Mouse (Mus musculus) cerebellum, adult 8-10 months (tissue): ENCODE results near the gene Prkag2.
A peak's percentile ranks its signal among the peaks of the same experiment; 100 is the strongest.

Experiments
- DNase-seq: peaks from one replicate; pipeline ENCODE4 v3.0.0; 2022

Gene Prkag2

DNA sequence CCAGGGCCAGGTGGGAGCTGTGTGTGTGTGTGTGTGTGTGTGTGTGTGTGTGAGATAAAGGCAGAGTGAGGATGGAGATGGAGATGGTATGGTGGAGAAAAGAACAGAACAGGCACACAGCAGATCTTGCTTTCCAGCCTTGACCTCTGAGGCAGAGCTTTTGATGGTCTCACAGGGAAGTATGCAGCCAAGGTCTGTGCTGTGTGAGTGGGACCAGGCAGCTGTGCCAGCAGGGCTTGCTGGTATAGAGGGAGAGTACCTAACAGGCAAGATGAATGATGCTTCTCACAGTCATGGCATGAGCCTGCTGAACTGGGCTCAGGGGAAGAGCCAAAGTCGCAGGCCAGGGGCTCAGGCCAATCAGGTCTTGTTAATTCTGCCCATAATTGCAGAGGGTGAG, 108.9 kb downstream of the Prkag2 start:
- DNase-seq, result no peak

DNA sequence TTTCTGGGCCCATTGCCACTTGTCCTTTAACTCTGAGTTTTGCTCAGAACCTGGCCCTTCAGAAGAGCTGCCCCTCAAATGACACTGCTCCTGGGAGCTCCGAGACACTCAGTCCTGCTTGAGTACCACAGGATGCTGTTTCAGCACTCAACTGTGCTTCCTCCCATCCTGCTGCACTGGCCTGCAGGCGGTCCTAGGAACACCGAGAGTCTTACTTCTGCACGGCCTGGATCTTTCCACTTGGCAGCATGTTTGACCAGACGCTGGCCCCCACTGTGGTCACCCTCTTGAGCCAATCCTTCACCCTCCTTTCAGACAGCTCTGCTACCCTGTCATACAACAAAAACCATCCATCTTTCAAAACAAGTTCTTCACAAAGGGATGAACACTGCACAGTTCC, 110.0 kb downstream of the Prkag2 start:
- no peak for DNase-seq

DNA sequence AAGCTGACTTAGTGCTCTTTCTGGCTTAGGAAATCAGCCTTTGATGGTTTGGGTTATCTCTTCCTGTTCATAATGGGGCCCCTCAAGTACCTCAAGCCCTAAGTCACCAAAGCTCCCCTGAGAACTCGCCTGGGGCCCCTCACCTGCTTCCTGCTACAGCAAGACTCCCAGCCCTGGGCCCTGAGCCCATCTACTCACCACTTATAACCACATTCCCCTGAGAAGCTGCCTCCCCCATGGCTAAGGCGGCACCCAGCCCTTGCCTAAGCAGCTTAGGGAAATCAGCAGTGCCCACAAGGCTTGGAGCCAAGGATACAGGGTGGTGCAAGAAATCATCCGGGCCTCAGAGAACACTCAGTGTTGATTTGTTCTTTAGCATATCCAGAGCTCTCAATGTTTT, 110.8 kb downstream of the Prkag2 start:
- no peak for DNase-seq

DNA sequence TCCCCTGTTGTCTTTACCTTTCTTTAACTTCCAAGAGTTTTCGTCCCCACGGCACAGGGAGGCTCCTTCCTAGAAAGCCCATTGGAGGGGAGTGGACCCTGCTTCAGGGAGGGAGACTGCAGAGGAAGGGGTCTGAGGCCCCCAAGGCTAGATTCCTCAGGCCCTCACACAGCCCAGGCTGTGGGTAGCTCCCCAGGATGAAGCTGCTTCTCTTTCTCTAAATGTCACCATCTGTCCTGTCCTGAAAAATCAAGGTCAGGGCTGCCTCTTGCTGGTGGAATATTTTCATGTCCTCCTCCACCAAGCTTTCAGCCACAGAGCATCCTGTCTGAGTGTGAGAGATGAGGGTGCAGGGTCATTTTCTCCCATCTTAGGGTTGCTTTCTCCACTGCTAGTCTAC, 113.5 kb downstream of the Prkag2 start:
- DNase-seq, result peak; percentile 63

DNA sequence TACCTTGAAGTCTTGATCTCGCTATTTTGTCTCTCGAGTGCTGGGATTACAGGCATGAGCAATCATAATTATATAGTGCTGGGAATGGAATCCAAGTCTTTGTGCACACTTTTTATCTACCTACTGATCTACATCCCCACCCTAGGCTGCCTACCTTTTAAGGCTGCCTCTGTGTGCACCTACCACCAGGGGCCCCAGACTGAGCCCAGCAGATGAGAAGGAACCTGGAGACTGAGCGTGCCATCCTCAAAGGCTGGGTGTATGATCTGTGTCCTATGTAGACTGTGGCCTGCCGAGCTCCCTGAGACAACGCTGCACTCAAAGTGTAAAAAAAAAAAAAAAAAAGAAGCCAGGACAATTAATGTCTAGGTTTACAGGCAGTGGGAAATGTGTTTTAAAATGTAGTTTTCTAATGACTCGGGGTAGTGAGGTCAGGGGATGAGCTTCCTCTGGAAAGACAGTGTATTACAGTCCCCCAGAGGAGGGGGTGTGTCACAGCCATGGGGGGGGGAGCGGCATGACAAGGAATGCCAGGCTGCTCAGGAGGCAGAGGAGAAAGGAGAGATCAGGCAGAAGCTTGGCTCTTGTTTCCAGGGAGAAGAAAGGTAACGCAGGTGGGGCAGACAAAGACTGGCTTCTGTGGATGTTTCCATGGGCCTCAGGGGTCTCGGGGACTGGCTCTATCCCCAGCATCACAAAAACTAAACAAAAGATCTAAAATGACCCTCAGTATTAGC, 114.1 kb downstream of the Prkag2 start:
- peak; percentile 41 for DNase-seq

DNA sequence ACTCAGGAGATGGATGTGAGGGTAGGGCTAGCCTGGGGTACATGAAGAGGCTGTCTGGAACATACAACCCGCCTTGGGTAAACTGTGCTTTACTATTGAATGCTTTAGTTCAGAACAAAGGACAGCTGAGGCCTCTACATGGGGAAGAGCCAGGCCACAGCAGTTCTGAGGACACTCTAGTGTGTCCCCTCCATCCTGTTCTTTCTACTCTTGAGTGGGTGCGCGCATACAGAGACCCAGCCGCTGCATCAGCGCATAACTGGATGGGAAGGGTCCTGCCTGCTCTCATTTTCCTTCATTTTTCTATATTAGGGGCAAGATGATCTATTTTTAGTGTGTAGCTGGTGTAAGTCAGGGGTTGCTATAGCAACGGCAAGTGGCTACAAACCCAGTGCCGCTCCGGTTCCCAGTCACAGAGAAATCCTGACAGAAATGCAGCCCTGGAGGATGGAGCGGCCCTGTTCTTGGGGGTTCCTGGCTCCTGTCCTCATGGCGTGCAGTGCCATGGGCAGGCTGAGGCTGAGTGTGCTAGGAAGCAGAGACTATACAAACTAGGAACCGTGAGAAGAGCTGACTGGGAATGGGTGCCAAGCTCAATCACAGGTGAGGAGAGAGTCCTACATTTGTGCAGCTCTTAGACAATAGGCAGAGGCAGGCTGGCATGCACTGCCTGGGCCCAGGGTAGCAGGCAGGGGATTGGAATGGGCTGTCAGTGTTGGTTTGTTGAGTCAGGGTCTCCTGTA, 114.8 kb downstream of the Prkag2 start:
- peak; percentile 69 for DNase-seq

DNA sequence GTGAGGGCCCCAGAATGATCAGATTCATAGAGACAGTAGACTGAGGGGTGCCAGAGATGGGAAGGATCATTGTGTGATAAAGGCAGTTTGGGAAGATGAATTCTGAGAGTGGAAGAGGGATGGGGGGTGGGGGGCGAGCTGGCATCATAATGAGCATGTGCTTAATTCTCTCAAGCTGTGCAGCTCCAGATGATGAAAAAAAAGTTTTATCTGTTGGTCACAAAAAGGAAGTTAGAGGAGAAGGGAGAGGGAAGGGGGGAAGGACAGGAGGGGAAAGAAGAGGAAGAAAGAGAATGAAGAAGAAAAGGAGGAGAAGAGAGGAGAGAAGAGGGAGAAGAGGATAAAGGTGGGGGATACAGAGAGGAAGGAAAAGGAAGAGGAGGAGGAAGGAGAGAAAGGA, 116.3 kb downstream of the Prkag2 start:
- no peak for DNase-seq

DNA sequence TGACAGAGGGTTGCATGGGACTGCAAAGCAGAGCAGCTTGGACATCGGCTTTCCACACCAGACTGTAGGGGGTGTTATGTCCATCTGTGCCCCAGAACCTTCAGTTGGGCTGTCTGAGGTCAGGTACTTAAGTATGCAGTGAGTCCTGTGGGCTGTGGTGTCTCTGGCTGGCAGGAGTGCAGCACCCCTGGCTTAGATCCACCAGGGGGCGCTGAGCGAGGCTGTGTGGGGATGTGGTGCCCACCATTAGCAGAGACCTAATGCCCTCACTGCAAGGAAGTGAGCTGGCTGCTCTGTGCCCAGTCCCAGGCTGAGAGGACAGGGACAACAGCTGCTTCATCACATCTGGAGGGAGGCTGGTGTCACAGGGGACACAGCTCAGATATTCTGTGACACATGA, 116.9 kb downstream of the Prkag2 start:
- DNase-seq, result peak; percentile 50

DNA sequence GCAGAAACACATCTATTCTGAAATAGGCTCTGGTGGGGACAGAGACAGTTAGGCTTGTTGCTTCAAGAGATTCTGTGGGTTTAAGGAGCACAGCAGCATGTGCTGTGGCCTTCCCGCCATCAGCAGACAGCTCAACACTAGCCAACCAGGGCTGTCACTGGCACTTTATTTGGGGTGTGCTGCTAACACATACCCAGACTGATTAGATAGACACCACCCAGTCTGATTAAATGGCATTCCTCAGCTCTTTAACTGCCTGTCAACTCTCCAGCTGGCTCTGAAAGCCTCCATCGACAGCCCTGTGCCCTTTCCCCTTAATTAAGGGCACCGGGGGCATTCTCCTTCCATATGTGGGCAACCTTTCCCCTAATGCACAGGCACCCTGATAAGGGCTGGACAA, 118.2 kb downstream of the Prkag2 start:
- DNase-seq, result no peak

DNA sequence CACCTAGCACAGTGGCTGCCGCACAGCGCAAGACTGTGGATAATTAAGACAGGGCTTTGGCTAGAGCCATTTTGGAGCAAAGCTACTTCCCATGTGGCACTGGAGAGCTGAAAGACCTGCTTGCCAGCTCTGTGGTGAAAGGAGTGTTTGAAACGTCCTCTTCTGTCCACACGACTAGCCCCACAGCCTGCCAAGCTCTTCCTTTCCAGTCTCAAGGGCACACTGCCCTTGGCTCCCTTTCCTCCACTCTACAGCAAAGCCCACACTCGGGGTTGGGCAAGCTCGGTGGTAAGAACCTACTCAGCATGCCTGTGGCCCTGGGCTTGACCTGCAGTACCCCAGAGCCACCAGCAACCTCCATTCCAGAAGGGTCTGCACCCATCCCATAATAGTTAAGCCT, 118.7 kb downstream of the Prkag2 start:
- DNase-seq, result no peak

DNA sequence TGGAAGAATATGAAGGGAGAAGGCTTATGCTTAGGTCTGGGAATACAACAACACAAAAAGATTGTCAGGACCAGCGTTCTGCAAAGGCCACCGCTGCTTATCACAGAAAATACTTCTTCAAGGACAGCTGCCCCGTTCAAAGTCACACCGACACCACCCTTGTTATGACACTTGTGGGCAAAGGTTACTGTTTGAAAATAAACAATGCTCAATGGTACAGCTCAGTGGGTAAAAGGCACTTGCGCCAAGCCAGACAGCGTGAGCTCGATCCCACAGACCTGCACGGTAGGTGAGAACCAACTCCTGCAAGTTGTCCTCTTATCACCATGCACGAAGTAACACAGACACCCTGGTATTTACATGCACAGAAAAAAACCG, 120.5 kb downstream of the Prkag2 start:
- DNase-seq, result no peak

DNA sequence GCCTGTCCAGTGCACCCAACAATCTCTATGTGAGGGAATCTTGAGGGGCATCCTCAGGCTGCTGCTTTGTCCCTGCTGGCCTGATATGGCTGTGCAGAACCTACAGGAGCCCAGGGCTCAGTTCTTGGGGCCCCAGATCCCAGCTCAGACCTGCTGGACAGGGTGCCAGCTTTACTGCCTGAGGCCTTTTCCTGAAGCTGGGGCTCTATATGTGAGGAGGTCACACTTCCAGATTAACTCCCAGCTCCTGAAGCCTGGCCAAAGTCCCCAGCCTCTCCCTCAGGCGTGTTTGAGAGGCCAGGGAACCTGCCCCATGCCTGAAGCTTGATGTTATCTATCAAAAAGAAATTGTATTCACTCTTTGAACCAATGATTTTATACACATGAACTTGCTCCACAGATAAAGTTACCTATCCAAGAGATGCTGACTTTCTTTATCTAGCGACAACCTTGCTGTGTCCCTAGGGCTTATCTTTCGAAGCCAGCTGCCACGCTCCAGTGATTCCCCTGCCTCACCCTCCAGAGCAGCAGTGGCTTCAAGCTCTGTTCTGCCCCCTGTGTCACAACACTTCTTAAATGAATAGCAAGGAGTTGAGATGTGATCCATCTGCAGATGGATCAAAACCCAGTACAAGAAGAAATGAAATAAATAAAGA, 121.0 kb downstream of the Prkag2 start:
- no peak for DNase-seq

DNA sequence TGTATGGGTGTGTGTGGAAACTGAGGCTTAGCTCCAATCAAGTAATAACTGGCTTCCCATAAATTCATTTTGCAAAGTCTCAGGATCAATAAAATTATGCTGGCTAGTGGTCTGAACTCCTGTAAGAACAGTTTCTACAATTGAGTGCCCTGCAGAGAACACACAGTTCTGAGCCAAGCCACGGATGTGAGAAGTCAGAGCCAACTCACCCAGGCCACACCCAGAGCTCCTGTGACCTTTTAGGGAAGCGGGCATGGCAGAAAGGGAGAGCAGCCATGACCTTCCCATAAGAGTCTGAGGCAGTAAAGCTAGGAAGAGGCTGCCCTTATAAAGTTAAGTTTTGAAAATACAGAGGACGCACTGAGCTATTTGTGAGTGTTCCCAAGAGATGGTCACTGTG, 123.5 kb downstream of the Prkag2 start:
- DNase-seq, result no peak

DNA sequence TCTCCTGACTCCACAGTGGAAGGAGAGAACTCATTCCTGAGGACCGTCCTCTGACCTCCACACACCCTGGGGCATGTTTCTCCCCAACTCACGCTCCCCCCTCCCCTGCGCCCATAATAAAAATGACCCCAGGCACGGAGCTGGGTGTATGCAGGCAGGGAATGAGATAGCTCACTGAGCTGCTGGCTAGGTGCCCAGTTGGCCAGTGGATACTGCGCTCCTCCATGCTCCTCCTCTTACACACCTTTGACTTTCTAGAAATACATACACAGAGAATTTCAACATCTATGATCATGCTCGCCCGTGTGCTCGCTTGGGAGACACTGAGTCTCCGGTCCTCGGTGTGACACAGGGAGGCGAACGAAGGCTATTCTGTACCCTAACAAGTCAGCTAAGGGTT, 124.2 kb downstream of the Prkag2 start:
- no peak for DNase-seq

DNA sequence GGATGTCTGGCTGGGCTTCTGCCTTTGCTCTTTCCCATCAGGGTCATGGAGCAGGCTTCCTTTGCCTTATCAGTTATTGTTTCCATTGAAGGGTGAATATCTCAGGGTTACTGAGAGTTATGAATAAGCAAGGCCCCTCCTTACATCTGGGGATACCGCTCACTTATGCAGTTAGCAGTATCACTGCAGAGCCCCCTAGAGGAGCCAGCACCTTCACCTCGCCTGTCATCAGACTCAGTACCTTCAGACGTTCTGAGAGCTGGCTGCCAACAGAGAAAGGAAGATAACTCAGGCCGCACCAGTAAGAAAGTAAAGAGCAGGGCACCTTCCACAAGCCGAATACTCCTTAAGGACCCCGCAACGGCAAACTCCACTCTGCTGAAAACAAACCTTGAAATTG, 125.3 kb downstream of the Prkag2 start:
- DNase-seq, result no peak

DNA sequence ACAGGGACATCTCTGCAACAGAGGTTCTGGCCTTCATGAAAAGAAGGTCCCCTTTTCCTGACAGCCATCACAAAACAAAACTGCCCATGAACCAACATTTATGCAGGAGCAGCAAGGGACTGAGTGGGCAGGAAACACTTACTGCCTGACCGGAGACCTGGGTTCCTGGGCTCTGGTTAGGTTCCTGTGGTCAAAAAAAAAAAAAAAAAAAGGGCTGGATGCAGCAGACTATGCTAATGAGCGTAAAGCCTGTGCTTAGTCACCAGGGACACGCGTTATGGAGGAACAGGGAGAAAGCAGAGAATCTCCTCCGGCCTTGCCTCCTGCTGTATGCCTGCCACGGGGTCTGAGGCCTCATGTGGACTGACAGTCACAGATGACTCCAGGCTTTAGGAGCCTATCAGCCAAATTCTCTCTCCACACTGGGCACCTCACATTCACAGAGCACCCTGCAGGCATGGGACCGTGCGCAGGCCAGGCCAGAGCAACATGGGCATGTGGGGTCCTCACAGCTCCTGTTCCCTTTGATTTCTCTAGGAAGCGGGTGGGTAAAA, 126.7 kb downstream of the Prkag2 start:
- DNase-seq, result no peak

DNA sequence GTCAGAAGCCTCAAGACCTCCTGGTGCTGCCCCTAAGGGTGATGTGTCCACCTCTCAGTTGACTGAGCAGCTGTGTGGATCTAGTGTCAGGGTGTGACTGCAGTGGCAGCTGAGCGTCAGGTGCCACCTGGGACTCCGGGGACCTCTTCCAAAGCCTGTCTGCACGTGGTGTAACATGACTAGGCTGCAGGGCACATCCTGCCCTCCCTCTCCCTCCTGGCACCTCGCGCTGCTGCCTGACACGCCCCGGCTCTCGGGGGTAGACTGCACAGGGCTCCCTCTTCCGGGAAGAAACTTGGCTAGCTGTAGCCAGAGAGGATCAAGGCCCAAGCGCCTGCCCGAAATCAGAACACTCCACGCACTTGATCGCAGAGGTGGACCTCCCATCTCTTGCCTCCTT, 127.2 kb downstream of the Prkag2 start:
- DNase-seq, result no peak

DNA sequence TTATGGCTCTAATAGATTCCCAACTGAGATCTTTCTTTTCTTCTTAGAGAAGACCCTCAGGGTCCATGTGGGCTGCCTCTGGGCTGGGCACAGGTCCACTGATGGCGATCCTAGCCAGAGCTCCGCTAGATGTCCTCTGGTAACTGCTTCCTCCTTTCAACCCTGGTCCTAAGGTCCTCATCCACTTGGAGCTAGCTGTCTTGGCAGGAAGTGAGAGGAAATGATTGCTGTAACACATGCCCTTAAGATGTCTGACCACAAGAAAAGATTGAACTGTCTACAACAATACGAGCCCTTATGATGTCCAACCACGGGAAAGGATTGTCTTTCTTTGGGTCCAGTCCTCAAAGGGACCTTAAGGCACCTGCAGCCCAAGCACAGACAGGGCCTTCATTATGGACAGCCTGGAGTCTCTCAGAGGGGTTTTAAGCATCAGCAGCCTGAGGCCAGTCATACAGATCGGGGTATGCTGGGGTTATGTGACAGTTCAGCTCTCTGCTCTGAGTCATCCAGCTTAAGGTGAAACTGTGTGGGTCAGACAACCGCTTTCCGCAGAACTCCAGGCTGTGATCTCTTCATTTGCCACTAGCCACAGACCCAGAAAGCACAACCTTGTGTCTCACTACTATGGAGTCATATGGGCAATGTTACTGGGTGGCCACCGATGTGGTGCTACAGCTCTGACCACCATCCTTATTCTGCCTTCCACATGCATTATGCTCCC, 129.7 kb downstream of the Prkag2 start:
- no peak for DNase-seq

DNA sequence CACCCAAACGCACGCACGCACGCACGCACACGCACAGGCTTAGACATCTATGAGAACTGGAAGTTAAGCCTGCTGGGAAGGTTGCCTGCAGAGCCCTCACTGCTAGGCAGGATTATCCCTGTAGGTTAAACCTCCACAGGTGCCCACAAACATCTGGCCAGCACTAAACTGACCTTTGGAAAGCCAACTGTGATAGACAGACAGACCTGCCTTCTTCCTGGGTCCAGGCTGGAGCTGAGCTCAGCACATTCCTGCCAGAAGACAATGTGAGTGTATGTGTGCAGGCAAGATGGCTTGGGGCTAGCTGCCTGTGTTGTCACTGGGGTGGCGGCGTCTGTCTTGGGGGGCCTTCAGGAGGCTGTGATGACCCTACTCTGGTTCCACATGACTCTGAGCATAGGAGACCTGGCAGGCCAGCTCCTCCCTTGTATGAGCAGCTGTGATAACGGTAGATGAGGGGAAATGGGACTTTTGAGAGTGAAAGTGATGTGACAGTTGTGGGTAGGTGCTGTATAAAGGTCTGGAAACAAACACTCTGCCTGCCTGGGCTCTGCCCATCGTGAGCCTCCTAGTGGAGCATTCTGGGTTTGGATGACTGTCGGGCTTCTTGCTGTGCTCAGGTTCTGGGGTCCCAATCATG, 131.1 kb downstream of the Prkag2 start:
- no peak for DNase-seq

DNA sequence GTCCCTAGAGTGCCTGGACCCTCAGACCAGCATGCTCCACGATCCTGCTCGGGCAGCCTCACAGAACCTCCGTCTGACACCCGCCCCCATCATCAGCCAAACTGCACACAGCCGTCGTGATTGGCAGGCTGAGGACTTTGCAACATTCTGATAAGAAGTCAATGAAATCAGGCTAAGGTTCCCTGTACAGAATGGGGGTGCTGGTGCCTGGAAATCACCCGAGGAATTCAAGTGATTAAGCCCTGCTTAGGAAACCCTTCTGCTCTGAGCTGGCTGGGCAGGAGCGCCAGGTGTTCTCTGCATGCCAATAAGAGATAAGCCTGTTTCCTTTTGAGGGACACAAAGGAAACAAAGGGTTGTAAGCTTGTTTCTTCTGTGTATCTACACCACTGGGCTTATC, 131.7 kb downstream of the Prkag2 start:
- DNase-seq, result no peak

DNA sequence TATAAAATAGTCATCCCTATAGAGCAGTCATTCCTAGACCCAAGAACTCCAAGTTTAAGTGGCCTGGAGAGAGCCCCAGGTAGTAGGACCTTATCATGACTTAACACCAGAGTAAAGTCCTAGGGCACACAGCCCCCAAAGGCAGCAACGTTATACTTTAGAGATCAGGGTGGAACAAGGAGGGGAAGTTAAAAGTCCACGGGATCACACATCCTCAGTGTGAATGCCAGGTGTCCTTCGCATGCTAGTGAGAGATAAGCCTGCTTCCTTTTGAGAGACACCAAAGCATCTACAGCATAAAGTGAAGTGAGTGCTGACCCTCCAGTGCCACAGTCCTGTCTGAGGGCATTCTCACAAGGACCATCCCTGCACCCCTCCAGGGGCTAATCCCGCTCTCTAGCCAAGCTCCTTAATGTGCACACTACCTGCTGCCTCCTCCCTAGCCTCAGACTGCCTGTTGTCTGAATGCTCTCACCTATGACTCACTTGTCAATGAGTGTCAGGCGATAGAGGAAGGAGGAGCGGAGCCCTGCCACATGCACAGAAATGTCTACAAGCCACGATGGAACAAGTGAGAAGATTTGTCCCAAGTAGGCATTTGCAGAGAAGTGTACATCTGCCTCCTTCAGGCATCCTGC, 132.4 kb downstream of the Prkag2 start:
- DNase-seq, result no peak

DNA sequence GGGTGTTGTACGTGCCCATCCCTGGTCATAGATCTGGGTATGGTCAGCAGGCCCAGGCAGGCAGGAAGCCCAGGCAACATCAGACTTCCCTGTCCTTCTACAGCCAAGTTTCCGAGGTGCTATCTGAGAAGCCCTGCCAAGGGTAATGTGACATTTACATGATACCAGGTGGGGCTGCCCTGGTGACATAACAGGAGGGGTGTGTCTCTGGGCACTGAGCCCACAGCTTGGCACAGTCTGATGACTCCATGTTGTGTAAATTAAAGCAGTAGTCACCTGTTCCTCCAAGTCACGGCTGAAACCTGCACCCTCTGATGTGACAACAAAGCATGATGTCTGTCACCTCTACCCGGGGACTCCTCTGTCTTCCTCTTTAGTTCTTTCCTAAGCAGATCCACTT, 136.7 kb downstream of the Prkag2 start:
- DNase-seq, result peak; percentile 49
